Mouse (Mus musculus): ENCODE results near the gene Pum3. TPM values are rescaled to one million over a fixed set of nuclear protein-coding genes. Genes with fewer than 3 reads are reported as not detected.
"Not testable (repeated sequence)": the region's sequence is repeated elsewhere in the genome, so short reads cannot be mapped to it uniquely, and the experiment has no call there.

Gene Pum3
- total RNA-seq, 2 experiments from 2014 or later: 28.8 to 29.1 TPM

- no peak for DNase-seq
Observed at GRCm38 (mm10) chr19:27395936-27396335, 33.7 kb downstream of the Pum3 start.

GRCm38 (mm10) chr19:27395481-27395880 lies 34.1 kb downstream of the Pum3 start:
- DNase-seq: no peak
- intact Hi-C loops (cut with DNase I): no loop called here

More at GRCm38 (mm10) chr19:27395936-27396335, 33.7 kb downstream of the Pum3 start:
- intact Hi-C loops (cut with DNase I): no loop called here

DNA sequence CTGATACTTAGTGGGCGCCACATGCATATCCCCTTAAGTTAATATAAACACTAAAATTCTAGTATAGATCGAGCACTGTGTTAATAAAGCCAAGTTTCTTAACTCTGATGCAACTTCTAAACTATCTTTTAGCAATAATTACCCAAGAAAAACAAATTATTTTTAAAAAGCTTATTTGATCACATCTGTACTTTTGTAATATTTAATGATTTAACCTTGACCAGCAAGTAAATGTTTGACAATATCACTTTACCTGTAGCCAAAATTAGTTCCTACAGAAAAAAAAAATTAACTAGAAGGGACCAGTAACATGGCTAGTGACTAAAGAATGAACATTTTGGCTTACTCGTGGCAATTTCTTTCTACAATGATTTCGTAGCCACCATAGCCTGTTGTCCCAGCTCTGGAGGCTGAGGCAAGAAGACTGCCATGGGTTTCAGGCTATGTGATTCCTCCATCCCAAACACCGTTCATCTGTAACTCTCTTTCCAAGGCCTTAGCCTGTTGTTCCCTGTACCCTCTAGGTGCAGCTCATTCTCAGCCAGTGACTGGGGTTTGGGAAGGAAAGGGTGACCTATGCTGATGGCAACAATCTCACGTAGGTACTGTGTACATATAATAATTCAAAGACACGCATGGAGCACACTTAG lies 35.2 kb downstream of the Pum3 start:
- DNase-seq: no peak
- intact Hi-C loops (cut with DNase I): no loop called here

GRCm38 (mm10) chr19:27392431-27392830 lies 37.2 kb downstream of the Pum3 start:
- DNase-seq: no peak
- intact Hi-C loops (cut with DNase I): no loop called here

GRCm38 (mm10) chr19:27391344-27391743 lies 38.3 kb downstream of the Pum3 start:
- no peak for DNase-seq
- intact Hi-C loops (cut with DNase I): no loop called here

- not testable (repeated sequence) for DNase-seq
Observed at GRCm38 (mm10) chr19:27389566-27389965, 40.1 kb downstream of the Pum3 start.

DNA sequence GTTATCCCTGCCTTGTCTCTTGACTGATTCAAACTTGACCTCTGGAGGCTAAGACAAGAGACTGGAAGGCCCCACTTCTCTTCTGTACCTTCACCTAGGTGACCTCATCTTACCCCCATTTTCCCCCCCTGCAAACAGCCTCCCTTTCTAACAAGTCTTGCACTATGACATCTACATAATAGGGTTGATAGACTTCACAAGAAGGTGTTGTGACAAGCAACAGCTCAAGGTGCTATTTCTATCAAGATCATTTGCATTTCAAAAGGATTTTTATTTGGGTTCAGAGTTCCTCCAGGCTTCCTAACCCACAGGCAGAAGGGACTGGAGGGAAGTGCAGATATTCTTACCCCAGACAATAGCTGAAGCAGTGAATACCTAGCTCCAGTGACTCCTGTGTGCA lies 44.3 kb downstream of the Pum3 start:
- DNase-seq: no peak
- intact Hi-C loops (cut with DNase I): no loop called here

More at GRCm38 (mm10) chr19:27389566-27389965, 40.1 kb downstream of the Pum3 start:
- intact Hi-C loops (cut with DNase I): not testable (repeated sequence)

- DNase-seq: no peak
- intact Hi-C loops (cut with DNase I): no loop called here
Observed at GRCm38 (mm10) chr19:27383266-27383665, 46.4 kb downstream of the Pum3 start.

- intact Hi-C loops (cut with DNase I): no loop called here
- DNase-seq: peak in 1 of 2 experiments; percentile 8
Observed at GRCm38 (mm10) chr19:27382131-27382530, 47.5 kb downstream of the Pum3 start.

DNA sequence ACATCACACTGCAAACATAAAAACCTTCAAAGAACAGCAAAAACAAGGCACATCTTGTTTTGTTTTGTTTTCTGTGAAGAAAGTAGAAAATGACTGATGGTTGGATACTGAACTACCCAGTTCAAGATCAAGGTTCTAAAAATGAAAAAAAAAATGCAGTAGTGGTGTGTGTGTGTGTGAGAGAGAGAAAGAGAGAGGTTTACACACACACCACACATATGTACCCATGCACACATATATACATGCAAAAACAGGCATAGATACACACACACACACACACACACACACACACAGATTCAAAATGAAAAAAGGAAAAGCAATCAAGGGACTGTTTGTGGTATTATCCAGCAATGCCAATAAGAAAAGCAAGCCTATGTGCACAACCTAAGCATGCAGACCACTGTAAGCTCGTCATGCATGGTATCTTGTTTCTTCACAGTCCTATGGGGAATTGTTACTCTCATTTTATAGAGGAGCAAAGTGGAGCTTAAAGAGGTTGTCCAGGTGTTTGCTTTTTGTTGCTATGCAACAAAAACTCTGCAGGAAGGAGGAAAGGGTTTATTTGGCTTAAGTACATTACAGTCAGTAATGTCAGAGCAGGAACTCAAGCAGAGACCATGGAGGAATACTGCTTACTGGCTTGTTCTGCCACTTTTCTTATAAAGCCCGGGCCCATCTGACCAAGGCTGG lies 49.8 kb downstream of the Pum3 start:
- intact Hi-C loops (cut with DNase I): no loop called here
- DNase-seq: no peak

- intact Hi-C loops (cut with DNase I): no loop called here
- DNase-seq: no peak
Observed at GRCm38 (mm10) chr19:27370784-27371183, 58.8 kb downstream of the Pum3 start.

DNA sequence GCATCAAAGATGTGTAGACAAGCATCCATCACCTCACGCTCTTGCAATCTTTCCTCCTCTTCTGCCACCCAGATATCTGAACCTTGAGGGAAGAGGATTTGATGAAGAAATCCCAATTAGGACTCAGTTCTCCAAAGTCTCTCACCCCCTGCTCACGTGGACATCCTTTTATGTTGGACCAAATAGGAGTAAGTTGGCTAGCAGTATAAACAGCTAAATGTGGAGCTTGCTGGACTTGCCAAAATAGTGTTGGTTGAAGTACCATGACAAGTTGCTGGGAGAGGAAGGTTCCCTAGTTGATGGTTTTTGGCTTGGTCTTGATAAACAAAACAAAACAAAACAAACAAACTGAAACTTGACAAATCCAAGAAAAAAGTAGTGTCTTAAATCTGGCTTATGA lies 59.5 kb downstream of the Pum3 start:
- intact Hi-C loops (cut with DNase I): no loop called here

DNA sequence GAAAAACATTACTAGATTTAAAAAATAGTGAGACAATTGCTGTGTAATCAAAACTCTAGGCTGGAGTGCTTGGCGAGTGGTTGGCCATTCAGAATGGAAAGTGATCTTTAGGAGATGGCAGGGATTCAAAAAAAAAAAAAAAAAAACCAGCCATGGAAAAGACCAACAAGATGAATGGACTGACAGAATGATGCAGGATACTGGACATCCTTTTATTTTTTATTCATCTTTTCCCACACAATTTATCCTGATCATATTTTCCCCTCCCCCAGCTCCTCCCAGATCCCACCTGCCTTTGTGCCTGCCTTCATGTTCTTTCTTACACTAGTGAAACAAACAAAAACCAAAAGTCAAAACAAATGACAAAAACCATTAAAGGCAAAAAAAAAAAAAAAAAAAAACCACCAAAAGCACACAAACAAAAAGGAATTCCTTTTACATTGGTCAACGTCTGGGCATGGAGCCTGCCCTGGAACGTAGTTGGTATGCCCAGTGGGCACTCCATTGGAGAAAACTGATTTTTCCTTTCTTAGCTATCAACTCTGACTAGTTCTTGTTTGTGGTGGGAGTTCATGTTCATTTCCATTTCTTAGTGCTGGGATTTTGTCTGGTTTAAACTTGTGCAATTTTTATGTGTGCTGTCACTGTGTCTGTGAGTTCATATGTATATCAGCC lies 60.0 kb downstream of the Pum3 start:
- intact Hi-C loops (cut with DNase I): no loop called here
- no peak for DNase-seq

More for the DNA sequence above, 59.5 kb downstream of the Pum3 start:
- DNase-seq: no peak

- intact Hi-C loops (cut with DNase I): no loop called here
- no peak for DNase-seq
Observed at GRCm38 (mm10) chr19:27366113-27366746, 63.4 kb downstream of the Pum3 start.

GRCm38 (mm10) chr19:27364521-27364931 lies 65.1 kb downstream of the Pum3 start:
- peak; percentile 41 to 62 for DNase-seq

DNA sequence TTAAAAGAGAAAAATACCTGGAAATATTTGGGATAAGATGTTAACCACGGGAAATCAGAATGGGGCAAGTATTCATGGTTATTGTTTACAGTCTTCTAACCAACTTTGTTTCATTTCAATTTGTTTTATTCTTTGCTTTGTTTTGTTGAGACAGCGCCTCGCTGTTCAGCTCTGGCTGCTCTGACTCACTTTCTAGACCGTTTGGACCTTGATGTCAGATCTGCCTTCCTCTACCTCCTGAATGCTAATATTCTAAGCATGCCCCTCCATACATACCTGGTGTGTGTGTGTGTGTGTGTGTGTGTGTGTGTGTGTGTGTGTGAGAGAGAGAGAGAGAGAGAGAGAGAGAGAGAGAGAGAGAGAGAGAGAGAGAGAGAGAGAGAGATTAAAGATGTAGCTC lies 65.7 kb downstream of the Pum3 start:
- intact Hi-C loops (cut with DNase I): no loop called here

More at GRCm38 (mm10) chr19:27364521-27364931, 65.1 kb downstream of the Pum3 start:
- intact Hi-C loops (cut with DNase I): no loop called here

DNA sequence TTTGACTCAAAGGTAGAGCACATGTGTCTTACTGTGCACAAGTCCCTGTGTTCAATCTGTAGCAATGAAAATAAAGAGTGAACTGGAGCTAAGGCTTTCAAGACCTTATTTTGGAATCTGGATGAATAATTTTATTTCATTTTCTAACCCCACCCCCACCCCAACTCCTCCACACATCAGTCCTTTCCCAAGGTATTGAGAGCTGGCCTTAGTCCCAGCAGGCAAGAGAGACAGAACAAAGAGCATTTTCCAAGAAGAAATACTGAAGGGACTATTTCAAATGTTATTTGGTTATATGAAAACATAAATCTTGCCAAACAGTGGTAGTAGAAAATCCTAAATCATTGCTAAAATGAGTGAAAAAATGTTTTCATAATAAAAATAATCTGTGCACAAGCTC lies 69.2 kb downstream of the Pum3 start:
- intact Hi-C loops (cut with DNase I): no loop called here
- no peak for DNase-seq

More for the DNA sequence above, 65.7 kb downstream of the Pum3 start:
- no peak for DNase-seq

- intact Hi-C loops (cut with DNase I): no loop called here
- DNase-seq: no peak
Observed at GRCm38 (mm10) chr19:27351700-27352099, 77.9 kb downstream of the Pum3 start.

DNA sequence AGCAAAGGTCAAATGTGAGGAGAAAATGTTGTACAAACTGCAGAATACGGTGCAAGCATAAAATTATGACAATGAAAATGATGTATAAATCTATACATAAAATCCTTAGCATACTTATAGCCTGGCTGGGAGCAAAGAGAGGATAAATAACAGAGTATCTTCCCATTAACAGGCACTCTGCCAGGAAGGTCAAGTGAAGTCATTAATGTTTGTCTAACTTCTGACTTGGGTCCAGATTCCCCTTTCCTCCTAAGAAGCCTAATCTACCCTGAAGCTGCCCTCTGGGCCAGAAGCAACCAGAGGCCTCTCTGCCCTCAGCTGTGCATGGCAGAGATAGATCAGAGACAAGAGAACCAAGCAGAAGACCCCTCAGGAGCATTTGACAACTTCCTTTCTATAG lies 83.1 kb downstream of the Pum3 start:
- intact Hi-C loops (cut with DNase I): loop anchor here (10.0 kb wide), 1 partner anchor 372 kb away; no protein-coding TSS in a partner anchor

More for the DNA sequence above, 83.1 kb downstream of the Pum3 start:
- DNase-seq: no peak
